Mouse (Mus musculus) lung, adult 18-20 months (tissue): ENCODE results near the gene Gmeb1.
"Not testable (repeated sequence)": the region's sequence is repeated elsewhere in the genome, so short reads cannot be mapped to it uniquely, and the experiment has no call there.

ENCODE experiments used
- DNase-seq, 2 experiments: peaks; one replicate each; pipeline ENCODE4 v3.0.0; 2022; ENCODE audit warnings: mixed read lengths in 2 of 2

The Gmeb1 gene

DNA sequence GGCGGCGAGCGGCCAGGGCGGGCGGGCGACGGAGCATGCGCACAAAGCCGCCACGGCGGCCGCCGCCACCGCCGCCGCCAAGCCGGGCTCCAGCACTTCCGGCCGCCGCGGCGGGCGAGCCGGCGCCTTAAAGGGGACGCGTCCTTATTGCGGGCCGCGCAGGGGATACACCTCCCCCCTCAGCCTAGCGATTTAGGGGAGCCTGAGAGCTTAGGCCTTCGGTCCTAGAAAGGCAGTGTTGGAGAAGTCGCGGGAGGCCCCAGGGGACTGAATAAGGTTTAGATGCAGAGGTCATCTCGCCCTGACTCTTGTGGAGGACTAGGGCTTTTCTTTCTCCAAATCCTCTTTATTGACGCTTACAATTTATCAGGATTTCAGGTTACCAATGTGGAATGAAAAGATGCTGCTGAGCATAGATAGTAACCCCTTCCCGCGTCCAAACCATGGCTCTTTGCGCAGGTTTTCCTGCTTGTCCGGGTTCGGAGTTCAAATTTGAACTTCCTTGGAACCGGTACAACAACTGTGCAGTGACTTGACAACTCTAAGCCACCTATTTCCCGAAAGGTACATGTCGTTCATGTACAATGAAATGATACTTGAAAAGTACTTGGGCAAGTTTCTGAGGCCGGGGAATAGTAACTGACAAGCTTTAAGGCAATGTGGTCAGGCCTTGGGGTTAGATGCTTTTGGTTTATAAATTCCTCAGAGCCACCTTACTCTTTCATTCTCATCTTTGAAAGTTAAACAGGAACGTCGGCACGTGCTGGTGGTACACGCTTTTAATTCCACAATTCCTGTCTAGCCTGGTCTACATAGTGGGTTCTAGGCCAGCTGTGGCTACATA lies at the start of gene Gmeb1:
Gene Gmeb1 (minus strand): TSS at position 89 of the 844 bp plus-strand sequence.
- DNase-seq = peak; percentile 72 to 83

DNA sequence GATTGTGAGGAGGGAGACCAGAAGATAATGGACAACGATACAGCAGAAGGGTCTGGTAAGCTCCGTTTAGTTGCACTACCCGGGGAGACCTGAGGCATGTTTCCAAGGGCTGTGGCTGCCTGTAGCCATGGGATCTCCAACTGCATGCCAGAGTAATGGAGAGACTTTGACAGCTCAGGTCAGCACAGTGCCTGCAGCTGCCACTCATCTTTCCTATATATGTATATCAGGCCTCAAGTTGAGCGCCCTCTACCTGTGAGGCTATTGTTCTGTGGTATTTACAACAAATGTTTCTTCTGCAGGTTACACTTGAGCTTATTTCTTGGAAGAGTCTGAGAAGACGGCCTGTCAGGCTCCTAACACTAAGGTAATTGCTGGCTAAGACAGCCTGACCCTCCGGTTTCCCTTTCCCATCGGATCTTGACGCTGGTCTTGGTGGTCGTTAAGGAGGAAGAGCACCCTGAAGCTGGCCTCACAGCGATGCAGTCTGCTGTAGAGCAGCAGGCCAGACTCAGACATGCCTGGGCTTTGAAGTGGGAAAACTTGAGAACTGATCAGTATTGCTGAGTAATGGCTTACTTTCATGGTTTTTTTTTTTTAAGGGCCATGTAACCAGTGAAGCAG lies 48.6 kb upstream of the Gmeb1 start:
- peak; percentile 37 to 69 for DNase-seq

DNA sequence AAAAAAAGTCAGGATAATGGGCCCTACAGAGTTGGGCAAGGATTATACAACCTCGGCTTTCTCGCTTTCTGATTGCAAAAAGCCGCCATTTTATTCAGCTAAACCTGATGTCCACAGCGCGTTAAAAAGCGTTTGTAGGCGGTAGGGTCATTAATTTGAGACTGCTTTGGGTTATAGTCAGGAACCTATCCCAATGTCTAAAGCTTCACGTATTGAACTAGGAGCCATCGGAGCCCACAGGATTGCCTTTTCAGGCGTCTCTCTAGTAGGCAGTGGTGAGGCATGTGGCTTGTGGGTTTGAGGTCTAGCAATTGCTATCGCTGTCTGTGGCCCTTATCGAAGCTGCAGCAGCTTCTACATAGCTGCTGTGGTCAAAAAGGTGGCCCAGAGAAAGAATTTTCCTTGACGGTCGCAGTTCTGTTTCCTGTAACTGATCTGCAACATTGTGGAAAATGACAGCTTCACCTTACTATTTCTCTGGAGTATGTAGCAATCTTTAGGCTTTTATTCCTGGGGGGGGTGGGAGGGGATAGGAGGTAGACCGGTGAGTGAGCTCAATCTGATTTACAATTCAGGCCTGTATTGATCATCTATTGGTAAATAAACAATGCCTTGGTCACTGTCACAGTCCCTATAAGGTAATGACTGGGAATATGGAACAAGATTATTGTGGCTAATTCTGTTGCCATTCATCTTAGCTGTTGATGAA lies 47.9 kb upstream of the Gmeb1 start:
- DNase-seq = peak in 1 of 2 experiments; percentile 13

DNA sequence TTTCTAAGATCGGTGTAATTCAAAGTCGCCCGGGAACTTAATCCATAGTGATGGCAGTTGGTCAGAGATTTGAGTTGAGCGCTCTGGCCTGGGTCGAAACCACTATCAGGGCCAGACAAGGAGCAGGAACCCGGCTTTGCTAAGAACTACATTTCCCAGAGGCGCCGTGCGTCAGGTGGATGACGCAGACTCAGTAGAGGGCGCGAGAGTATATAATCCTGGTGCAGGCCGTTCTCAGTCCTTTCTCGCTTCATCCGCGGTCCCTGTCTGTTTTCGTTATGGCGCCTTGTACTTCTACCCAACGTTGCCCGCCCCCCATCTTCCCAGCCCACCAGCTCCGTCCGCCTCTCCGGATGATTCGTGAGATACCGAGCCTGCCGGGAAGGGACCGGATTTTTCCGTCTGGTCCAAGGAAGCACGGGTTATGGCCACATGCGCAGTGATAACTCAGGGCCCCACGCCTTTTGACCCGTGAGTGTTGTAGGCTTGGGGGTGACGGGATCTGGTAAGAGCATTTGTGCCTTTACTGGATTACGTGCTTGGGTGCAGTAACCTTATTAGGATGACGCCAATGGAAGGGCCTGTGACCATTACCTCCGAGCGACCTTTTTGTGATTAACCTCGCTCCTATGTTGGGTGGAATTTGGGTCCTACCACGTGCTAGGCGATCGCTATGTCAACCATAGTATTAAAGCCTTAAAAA lies 47.2 kb upstream of the Gmeb1 start:
- peak; percentile 93 to 94 for DNase-seq

DNA sequence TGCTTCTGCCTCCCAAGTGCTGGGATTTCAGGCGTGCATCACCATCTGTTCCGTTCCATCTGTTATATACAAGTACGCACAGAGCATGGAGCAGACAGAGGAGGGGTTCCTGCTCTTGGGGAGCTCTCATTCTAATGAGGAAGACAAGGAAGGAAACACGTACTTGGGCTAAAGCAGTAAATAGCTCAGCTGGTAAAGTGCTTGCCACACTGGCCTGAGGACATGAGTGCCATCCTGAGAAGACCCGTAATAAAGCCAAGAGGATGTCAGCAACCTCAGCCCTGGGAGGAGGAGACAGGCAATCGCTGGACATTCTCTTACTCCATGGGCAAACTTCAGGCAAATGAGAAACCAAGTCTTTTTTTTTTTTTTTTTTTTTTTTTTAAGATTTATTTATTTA lies 44.6 kb upstream of the Gmeb1 start:
- DNase-seq = no peak

DNA sequence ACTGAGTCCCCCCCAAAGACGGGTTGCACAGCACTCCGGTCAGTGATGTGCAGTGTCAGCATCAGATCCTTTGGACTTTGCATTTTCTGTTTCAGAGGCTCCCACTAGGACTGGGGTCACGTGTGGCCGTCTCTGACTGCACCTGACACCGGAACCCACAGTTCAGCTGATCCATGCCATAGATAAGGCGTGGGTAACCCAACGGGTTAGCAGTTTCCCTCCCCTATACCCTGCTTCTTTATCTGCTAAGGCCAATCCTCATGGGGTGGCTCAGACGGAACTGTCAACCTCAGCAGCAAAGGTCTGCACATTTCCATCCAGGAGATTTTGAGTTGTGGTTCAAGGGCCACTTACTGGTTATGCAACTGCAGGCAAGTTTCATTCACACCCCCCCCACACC lies 43.9 kb upstream of the Gmeb1 start:
- DNase-seq = no peak

DNA sequence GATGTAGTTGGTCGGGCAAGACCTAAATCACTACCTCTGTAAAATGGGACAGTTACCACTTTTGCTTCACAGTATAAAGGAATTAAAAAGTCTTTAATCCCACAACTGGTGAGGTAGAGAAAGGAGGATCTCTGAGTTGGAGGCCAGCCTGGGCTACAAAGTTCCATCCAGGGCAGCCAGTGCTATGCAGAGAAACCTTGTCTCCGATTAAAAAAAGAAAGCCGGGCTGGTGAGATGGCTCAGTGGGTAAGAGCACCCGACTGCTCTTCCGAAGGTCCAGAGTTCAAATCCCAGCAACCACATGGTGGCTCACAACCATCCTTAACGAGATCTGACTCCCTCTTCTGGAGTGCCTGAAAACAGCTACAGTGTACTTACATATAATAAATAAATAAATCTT lies 42.1 kb upstream of the Gmeb1 start:
- DNase-seq = not testable (repeated sequence)

DNA sequence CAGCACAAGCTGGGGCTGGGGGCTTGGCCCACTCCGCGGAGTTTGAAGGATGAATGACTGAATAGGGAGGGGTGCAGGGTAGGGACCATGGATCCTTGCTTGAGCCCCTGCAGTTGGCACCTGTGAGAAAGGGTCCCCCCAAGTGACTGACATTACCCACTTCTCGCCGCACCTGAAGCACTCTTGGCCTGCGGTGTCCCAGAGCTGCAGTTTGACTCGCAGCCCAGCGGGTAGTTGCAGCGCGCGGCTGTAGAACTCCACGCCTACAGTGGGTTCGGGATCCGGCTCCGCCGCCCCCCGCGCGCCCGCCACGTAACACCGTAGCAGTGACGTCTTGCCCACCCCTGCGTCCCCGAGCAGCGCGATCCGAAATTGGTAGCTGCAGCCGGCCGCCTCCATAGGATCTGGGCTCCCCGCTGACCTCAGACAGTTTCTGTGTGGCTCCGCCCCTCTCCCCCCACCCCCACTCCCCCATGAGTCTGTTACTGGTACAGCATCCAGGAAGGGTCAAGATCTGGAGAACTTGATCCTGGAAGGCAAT lies 41.6 kb upstream of the Gmeb1 start, which contains the start of gene Rab42:
Gene Rab42 (minus strand): TSS at position 447 of the 541 bp plus-strand sequence.
- peak; percentile 33 to 56 for DNase-seq

DNA sequence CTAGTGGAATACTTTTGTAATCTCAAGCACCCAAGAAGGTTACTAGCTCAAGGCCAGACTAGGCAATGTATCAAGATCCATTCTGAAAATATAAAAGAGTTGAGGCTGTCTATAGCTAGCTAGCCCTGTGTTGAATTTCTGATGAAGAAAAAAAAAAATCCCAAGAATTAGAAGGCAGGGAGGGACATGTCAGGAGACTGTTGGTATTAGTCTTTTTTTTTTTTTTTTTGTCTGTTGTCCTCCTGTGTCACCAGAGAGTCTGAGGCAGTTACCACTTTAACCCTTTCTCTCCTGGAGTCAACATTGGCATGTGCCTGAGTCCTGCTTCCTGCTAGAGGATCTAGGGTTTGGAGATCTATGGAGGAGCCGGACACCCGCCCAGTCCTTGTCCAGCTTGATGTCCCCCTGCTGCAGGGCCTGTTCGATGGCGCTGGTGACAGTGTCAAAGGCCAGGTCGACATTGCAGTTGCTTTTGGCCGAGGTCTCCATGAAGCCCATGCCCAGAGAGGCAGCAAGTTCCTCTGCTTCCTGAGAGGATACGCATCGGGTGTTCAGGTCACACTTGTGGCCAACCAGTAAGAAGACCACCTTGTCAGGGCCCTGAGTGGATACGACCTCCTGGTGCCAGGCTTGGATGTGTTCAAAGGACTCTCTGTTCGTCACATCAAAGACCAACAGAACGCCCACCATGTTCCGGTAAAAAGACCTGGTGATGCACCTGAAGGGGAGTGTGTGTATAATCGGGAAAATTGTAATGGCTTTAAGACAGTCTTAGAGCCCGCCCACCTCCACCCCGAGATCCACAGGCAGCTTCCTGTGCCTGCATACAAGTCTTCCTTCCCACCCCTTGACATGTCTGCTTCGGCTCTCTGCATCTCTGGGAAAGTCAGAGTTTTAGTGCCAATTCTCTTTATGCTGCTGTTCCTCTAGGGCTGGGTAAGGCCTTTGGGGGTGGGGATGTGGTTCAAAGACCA lies 40.9 kb upstream of the Gmeb1 start:
- DNase-seq = no peak

DNA sequence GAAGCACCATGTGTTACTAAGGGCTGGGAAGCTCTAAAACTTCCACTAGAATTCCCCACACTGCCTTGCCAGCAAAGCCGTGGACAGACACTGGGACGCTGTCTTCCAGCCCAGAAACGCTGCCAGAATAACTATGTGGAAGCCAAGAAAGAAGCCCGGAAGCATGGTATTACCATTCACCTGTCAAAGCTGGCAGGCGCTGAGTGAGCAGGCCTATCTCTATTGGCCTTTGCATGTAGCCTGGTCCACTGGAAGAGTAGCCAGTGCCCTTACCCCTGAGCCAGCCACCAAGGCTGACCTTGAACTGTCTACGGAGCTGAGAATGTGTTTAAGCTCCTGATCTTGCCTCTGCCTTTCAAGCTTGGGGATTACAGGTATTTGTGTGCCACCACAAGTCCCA lies 40.1 kb upstream of the Gmeb1 start:
- DNase-seq = no peak

DNA sequence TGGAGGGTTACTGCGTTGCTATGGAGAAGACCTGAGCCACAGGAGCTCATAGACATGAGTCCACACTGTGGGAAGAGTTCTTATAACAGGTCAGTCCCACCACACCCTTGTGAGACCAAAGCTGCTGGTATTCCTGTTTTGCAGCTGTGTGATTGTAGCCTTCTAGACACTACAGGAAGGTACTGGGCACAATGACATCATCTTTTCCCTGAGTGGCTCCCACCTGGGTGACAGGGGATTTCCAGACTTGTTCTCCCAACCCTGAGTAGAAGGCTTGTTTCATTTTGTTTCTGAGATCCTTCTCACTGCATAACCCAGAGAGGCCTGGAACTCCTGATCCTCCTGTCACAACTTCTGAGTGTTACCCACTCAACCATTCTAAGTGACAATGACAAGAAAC lies 38.4 kb upstream of the Gmeb1 start:
- DNase-seq = no peak

DNA sequence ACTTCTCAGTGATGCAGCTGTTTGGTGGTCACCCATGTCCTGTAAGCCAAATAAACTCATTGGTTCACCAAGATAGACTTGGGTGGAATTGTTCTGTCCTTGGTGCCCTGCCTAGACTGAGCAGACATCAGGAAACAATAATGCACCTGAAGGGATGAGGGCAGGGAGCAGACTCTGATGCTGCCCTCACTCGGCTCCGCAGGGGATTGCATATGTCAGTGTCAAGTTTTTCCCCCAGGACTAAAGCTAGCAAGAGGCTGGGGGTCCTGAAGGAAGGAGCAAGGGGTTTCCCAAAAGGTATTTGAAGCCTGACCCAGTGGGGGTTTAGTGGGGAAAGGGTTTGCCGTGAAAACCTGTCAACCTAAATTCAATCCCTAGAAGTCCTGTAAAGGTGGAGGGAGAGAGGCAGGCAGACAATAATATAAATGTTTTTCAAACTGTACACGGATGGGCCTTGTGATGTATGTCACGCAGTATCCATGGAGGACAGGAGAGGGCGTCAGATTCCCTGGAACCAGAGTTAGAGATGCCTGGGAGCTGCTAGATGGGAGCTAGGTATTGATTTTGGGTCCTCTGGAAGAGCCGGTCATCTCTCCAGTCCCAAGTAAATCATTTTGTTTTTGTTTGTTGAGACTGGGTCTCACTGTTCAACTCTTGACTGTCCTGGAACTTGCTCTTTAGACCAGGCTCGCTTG lies 34.4 kb upstream of the Gmeb1 start:
- no peak for DNase-seq

DNA sequence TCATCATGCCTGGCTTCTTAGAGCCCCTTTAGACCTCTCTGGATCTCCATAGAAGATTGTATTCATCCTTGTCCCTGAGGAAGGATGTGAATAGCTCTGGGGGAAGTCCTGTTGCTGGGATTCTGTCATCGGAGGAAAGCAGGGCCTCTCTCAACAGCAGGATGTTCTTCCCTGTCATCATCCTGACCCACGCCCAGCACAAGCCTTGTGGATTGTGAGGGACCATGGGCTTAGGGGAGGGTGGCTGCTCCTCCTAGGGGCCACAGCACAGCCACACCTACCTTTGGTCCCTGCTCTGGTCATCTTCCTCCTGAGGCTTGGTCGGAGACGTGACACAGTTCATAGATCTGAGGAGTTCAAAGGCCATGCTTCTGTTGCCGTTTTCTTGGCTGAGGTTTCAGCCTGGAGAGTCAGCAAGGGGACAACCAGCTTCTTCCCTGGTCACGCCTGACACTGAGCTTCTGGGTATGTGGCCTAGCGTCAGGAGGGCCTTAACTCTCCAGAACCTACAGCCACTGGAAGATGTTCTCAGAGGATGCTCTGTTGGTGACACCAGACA lies 32.4 kb upstream of the Gmeb1 start:
- DNase-seq = no peak

DNA sequence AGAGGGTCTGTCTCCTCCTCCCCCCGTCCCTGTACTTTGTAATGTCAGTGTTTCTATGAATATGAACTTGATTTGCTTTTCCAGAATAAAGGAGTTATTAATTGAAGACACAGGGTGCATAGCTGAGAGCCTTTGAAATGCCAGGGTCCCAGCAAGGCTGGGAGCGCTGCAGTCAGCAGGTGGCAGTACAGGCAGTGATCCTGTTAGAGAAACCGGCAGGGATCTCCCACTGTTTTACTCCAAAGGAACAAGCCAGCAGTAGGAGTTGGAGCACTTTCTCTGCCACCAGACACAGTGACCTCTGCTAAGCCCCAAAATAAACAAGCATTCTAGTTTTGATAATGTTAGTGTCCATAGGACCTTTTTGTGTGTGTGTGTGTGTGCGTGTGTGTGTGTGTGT lies 31.6 kb upstream of the Gmeb1 start:
- DNase-seq = no peak

DNA sequence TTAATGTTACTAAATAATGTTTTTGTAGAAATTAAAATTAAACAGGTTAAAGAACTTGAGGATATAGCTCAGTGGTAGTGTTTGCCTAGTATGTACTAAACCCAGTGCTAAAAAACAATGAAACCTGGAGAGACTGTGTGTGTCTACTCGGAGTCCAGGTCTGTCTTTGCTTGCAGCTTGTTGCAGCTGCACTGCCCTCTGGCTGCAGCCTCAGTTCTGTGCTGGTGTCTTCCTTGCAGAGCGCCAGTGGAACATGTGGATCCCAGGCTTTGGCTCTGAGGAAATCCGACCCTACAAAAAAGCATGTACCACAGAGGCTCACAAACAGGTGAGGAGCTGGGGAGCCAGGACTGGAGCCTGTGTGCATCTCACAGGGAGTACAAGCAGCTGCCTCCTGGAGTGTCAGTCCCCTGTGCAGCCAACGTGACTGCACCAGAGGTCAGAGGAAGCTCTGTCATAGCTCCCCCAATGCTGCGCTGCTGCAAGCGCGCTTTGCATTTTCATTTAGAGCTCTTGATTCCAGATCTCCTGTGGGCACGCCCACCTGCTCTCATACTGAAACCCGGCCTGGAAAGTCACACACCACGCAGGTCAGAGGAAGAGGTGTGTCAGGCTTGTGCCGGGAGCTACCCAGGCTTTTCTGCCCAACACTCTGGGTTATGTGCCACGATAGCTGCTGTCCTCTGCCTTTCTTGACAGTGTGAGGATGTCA lies 30.4 kb upstream of the Gmeb1 start:
- no peak for DNase-seq

DNA sequence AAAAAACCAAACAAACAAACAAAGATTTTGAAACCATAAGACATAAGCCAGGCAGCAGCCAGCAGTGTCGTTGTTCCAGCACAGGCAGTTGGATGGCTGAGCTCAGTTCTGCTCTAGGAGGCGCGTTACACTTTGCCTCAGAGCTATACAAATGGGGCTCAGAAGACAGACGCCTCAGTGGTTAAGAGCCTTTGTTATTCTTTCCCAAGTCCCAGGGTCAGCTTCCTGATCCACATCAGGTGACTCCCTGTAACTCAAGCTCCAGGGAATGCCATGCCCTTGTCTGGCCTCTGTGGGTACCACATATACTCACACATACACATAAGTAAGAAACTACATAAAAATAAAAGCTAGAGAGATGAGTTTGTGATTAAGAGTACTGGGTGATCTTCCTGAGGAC lies 29.7 kb upstream of the Gmeb1 start:
- no peak for DNase-seq

DNA sequence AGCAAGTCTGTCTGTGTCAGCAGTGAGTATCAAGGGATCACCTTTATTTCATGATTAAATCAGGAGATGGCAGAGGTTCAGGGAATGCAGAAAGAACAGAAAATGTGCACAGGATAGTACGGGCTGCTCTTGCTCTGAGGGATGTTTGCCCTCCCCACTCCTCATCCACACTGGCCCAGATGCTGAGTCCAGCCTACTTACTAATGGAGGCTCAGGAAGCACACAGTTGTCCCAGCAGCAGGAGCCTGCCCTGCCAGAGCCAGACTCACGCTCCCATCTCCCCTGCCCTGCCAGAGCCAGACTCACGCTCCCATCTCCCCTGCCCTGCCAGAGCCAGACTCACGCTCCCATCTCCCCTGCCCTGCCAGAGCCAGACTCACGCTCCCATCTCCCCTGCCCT lies 27.4 kb upstream of the Gmeb1 start:
- DNase-seq = not testable (repeated sequence)

DNA sequence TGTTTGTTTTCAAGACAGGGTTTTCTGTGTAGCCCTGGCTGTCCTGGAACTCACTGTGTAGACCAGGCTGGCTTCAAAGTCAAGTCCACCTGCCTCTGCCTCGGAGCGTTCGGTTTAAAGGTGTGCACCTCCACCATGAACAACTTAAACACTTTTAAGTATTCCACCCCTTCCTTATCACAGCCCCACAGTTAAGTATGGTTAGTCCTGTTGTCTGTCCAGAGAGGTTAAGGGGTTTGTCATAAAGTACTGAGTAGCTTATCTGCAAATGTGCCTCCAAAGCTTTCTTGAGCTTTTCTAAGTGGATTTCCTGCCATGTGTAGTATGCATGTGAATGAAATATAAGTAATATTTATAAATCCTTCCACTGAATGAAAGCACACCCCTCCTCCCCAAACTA lies 14.5 kb upstream of the Gmeb1 start:
- no peak for DNase-seq

DNA sequence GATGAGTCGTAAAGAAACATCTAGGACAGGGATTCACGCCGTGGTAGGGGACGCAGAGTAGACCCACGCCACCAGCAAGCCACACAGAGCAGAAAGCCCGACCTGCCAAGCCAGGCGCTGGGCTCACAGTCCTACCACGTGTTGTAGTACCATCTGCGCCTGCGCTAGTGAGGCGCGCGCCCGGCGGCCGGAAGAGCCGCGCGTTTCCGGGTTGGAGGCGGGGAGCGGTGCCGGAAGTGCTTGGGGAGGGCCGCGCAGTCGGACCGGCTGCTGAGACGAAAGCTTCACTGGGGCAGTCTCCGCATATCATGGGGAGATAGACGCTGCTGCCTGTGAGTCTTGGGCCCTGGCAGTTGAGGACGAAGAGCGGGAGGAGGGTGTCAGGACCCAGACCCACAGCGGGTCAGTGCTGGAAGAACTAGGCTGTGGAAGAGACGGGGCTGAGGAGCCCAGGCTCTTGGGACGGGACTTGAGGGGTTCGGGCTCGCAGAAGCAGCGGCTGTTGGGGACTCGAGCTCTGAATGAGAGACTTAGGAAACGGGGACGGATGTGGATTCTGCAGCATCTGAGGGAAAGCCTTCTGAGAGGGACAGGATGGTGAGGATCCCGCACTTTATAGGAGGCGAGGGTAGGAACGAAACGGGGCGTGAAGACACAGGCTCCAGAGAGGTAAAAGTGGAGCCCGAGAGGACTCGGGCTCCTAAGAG lies 12.9 kb upstream of the Gmeb1 start, which contains the start of gene Taf12:
Gene Taf12 (plus strand): TSS at position 220 of the 707 bp plus-strand sequence.
- peak; percentile 91 to 93 for DNase-seq
